Mouse (Mus musculus) embryo, embryonic 10.5 days (tissue): Measurements from ENCODE around the gene Ttpal.

ENCODE experiments used
- DNase-seq: peaks from one replicate; pipeline ENCODE4 v3.0.0-alpha.2; 2015; ENCODE audit warnings: low spot score

Gene Ttpal

DNA sequence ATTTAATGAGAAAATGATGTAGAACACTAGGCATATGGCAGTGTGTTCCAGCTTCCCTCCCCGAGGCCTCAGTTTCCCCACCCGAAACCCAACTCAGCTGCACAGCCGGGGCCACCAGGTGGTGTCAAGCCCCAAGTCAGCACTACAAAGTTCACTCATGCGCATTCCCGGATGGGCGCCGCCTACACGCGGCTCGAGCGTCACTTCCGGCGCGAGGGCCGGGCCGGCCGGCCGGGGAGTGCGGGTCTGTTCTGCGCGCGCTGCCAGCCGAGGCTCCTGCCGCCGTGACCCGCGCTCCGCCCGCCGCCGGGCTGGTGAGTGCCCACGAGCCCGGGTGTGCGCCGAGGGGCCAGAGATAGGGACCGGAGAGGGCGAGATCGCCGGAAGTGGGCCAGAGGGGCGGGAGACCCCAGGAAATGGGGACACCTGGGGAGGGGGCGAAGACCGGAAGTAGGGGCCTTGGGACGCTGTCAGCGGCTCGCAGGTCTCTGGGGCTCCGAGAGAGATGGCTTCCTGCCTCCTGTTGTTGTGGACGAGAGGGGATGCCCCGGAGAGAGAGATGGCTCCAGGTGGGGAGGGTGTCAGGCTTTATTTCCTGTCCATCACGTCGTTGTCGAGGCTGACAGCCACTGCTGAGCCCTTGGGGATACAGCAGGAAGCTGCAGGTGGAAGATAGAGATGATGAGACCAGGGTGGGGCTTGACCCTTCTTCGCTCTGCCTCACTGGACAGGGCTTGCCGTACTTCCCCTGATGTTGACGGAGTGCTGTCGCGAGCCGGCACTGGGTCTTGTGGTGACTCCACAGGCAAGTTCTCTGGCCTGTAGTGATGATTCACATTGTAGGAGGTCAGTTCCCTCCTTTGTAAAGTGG lies at the start of gene Ttpal:
Gene Ttpal (plus strand): TSS at position 214 of the 871 bp plus-strand sequence.
- peak; percentile 92 for DNase-seq

DNA sequence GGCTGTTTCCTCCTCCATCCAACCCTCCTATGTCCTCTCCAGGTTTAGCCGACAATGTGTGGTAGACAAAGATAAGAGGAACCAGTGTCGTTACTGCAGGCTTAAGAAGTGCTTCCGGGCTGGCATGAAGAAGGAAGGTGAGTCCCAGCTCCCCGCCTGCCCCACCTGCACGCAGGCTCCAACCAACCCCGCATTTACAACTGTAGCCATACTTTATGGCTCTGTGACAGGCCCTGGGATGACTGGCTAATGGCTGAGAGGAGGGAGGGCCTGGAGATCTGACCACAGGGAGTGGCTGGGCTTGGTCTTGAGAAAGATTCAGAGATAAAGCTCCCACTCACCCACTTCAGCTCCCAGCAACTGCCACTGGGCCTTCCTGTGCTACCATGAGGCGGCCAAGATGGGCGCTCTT lies 49.6 kb upstream of the Ttpal start:
- DNase-seq: no peak

- no peak for DNase-seq
These were observed 47.6 kb upstream of the Ttpal start for GRCm38 (mm10) chr2:163554425-163554982.

- DNase-seq: no peak
These were observed 47.1 kb upstream of the Ttpal start for GRCm38 (mm10) chr2:163554996-163555395.

DNA sequence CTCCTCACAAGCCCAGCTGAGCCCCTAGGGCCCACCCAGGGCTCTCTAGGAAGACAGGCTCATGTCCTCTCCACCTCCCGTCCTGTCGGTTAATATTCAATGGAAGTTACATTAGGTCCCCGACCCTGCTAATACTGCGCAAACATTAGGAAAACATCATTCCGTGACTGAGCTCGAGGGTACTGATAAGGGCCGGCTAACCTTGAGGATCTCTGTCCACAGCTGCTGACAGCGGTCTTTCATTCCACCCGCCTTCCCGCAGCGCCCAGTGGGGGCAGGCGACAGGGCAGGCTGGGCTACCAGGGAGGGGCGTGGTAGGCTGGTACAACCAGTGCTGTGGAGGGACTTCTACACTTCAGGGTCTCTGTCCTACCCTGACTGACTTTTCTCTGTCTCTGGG lies 46.7 kb upstream of the Ttpal start:
- DNase-seq: no peak

- no peak for DNase-seq
These were observed 43.6 kb upstream of the Ttpal start for GRCm38 (mm10) chr2:163558548-163558947.

DNA sequence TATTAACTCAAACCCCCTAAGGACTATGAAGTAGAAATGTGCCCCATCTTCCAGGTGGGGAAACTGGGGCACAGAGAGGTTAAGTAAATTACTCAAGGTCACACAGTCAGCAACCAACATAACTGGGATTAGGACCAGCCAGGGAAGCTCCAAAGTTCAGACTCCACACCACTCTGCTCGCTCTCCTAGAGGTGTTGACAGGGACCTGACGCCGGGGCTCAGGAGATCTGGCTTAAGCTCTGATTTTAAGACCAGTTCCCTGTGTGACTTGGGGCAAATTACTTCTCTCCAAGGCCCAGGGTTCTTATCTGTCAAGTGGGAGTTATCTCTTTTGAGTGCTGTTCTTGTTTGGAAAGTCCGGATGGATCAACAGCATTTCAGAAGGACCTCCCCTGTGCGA lies 42.9 kb upstream of the Ttpal start:
- no peak for DNase-seq

DNA sequence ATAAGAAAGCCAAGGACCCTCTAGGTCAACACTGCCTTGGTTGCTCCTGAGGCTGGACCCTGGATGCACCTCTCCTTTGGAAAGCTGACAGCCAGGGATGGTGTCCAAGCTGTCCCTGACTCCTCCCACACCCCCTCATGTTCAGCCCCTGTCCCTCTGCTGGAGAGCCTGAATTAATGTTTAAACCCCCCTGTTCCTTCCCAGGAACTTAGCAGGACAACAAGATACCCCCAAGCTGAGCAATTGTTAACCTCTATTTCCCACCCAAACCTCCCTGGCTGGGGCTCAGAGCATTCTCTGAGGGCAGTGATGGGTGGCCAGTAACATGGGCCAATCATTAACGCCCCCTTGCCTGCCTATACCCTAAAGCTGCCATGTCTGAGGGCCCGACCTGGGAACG lies 41.9 kb upstream of the Ttpal start:
- DNase-seq: no peak

- no peak for DNase-seq
These were observed 40.7 kb upstream of the Ttpal start for GRCm38 (mm10) chr2:163561258-163561948.

DNA sequence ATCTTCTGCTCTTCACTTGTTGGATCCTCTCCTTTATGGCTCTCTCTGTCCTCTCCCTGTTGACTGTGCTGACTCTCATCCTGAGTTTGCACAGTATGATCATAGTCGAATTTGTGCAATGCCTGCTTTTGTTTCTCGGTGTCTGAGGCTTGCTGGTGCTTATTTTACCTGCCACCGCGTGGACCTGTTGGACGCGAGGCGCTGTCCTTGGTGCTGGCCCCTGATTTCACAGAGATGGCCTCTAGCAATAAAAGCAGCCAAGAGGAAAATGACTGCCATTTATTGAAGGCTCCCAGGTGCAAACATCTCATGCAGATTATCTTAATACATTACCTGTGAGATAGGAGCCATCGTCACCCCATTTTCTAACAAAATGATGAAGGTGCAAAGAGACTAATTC lies 37.5 kb upstream of the Ttpal start:
- peak; percentile 57 for DNase-seq

GRCm38 (mm10) chr2:163574321-163574720 lies 27.8 kb upstream of the Ttpal start:
- no peak for DNase-seq

GRCm38 (mm10) chr2:163575248-163575647 lies 26.9 kb upstream of the Ttpal start:
- DNase-seq: no peak

DNA sequence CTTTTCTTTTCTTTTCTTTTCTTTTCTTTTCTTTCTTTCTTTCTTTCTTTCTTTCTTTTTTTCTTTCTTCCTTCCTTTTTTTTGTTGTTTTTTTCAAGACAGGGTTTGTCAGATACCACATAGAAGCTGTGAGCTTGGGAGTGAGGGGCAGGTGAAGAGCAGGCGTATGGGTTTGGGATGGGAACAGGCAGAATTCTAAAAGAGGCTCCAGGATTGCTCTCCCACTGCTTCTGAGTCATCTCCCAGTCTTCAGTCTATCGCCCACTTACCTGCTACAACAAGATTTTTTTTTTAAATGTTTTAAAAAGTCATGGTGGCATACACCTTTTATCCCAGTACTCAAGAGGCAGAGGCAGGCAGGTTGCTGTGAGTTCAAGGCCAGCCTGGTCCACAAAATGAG lies 24.1 kb upstream of the Ttpal start:
- DNase-seq: no peak

- no peak for DNase-seq
These were observed 21.8 kb upstream of the Ttpal start for GRCm38 (mm10) chr2:163580069-163580945.

DNA sequence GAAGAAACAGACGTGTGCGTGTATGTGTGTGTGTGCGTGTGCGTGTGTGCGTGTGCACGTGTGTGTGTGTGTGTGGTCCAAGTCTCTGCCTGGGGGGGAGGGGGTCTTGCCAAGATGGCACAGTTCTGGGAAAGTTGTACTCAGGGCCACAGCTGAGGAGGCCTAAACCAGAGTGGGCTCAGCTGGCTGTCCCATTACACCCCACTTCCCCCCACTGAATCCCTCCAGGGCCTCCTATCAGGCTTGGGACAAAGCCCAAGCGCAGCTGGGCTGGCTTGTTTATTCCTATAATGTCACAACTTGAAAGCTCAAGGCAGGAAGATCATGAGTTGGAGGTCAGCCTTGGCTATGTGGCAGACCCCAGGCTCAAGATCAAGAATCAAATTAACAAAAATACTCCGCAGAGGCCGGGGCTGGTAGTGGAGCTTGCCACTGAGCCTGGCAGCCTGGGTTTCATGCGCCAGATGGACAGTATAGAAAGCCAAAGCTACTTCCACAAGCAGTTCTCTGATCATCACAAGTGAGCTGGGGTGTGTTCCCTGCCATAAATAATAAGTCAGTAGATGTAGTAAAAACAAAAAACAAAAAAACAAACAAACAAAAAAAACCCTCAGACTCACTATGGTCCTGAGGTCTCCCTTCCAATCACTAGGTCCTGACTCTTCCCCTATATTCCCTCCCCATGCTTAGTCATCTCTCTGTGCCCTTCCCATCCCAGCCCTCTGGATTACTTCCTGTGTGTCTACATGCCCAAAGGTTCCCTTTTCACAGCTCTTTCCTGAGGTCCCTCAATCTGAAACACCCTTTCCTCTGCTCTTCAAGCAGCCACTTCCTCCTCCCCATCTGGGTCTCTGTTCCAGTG lies 18.7 kb upstream of the Ttpal start:
- DNase-seq: no peak

DNA sequence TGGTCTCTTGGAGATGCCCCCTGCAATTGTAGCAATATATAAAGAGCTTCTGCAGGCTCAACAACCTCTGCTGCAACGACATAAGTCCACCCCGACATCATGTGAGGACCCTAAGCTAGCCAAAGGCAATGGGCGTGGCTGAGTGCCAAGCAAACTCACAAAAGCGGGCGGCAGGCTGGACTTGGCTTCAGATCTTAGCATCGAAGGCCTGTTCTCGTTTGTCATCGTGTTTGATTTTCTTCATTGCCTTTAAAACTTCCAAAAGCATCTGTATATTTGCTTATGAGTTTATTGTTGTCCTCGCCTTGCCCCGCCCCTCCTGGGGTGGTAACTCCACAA lies 18.1 kb upstream of the Ttpal start:
- DNase-seq: no peak

GRCm38 (mm10) chr2:163586384-163587261 lies 15.5 kb upstream of the Ttpal start:
- DNase-seq: peak; percentile 73

DNA sequence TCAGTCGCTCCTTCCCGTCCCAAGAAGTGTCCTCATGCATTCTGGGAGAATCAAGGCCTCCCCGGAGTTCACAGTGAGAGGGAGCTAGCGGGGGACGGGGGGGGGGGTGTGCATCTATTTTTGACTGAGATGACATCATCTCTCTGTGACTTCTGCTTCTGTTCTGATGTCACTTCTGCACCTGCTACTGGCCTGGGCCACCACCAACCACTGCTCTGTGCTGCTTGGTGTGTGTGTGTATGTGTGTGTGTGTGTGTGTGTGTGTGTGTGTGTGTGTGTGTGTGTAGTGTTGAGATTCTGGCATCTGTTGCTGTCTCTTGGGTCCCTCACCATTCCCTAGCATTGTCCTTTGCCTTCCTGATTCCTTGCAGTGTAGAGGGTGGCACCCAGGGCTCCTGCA lies 14.6 kb upstream of the Ttpal start:
- DNase-seq: no peak

GRCm38 (mm10) chr2:163590211-163590610 lies 11.9 kb upstream of the Ttpal start:
- DNase-seq: no peak

DNA sequence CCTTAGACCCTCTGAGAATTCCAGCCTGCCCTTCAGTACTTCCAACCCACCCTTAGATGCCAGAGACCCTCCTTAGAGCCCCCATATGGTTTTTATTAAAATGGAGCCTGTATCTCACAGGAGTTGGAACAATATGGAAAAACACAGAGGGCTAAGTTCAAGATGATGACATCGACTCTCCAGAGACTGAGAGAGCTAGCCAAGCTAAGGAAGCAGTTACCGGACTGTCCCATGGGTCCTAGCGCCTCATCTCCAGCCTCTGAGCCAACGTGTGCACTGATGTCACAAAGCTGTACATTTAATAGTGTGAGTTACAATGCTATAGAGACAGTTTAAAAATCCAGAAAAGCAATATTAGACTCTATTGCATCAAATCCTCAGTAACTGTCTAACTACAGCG lies 11.1 kb upstream of the Ttpal start:
- no peak for DNase-seq
